Mouse (Mus musculus): ENCODE measurements around the gene Olfr1438-ps1.
"Not testable (repeated sequence)": the region's sequence is repeated elsewhere in the genome, so short reads cannot be mapped to it uniquely, and the experiment has no call there.

Gene Olfr1438-ps1

DNA sequence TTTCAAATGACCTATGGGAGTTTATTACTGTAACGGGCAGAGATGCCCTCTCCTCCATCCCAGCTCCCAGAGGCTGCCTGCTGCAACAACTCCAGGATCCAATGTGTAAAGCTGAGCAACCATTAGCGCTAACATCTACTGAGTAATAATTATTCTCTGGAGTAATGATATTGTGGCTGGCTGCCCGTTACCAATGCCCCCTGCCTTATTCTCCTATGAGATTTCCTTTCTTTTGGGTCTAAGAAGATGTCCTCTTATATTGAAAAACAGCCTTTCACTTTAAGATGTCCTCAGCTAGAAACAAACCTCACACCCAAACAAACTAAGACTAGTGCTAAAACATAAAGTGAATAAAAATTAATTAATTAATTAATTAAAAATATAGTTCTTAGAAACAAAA lies at the start of gene Olfr1438-ps1:
Olfr1438-ps1 (minus strand) TSS at position 101 of the 400 bp plus-strand sequence.
- no peak for DNase-seq (ENCODE audit: low spot score)

DNA sequence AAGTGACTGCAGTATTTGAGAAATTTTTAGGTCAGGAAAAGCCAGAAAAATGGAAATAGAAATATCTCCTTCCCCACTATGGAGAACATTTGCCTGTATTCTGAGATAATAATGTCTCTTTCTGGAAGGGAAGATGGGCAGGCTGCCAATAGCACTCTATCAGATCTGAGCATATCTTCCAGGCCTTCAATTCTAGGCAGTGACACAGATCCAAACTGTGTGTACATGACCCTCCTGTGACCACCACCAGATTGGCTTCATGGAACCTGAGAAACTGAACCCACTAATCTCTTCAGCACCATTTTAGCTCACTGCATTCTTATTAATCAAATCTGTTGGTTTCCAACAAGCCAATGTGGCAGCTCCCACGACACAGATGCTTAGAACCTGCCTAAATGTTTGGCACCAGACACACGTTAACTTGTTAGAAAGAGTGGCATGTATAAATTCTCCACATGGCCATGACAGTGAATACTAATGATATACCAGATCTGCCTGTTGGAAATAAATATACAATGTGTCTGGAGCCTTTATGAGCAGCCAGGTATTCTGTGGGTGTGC lies 38.8 kb upstream of the Olfr1438-ps1 start:
- DNase-seq (ENCODE audit: low spot score), result no peak

DNA sequence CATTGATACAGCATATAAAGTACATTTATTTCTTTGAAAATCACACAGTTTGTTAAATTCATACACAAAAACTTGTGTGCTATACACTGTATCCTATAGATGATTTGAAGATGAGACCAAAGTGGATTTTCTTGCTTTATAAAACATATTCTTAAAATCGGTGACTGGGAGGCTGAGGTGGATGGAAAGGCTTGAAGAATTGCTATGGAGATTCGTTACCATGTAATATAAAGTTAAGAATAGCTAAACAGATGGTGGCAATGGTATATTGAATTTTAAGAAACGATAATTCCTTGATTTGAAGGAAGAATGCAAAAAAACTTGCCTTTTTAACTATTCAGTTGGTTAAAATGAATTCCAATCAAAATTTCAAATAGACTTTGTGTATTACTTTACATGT lies 37.3 kb upstream of the Olfr1438-ps1 start:
- DNase-seq (ENCODE audit: low spot score), result no peak

DNA sequence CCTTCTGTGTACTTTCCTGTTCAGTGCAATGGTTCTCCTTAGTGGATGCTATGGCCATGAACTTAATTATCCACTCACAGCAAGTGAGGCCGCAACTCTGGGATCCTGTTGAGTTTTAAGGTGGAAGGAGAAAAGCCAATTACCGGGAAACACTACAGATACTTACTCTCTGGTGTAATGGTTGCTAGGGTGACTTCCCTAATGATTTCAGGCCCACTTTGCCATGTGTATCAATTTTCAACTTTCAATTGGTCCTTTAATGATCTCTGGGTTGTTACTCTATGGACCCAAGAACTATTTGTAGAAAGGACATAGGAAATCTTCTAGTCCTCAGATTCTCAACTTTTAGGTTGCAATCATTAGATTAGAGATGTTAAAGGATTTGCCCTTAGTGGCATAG lies 10.7 kb downstream of the Olfr1438-ps1 start, which contains the start of gene Olfr1437:
Olfr1437 (minus strand) TSS at position 101 of the 400 bp plus-strand sequence.
- no peak for DNase-seq (ENCODE audit: low spot score)

DNA sequence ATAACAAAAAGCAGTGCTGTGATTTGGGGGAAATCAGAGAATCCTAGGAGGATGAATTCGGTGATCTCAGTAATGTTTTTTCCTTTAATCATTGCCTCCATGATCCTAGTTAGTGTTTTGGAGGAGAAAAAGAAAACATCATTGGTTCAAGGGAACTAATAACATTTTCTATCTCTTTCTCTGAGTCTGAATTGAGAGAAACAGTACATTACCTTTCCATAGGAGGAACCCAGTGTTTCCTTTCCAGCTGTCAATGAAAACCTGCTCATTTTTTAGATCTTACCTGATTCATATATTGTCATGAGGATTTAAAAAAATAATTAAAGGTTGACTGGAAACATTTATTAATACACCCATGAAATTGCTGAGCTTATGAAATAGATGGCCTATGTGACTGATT lies 36.7 kb downstream of the Olfr1438-ps1 start, which contains the start of gene Olfr1436:
Olfr1436 (minus strand) TSS at position 101 of the 400 bp plus-strand sequence.
- not testable (repeated sequence) for DNase-seq (ENCODE audit: low spot score)

DNA sequence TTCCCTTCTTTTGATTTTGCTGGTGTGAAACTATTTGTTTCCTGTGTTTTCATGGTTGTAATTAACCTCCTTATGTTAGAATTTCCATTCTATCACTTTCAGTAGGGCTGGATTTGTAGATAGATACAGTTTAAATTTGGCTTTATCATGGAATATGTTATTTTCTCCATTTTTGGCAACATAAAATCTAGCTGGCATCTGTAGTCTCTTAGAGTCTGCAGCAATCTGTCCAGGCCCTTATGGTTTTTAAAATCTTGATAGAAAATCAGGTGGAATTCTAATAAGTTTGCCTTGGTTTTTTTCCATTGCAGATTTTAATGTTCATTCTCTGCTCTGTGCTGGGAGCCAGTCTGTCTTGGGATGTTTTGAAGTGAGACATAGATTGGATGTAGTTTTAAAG lies 42.7 kb downstream of the Olfr1438-ps1 start:
- no peak for DNase-seq (ENCODE audit: low spot score)

DNA sequence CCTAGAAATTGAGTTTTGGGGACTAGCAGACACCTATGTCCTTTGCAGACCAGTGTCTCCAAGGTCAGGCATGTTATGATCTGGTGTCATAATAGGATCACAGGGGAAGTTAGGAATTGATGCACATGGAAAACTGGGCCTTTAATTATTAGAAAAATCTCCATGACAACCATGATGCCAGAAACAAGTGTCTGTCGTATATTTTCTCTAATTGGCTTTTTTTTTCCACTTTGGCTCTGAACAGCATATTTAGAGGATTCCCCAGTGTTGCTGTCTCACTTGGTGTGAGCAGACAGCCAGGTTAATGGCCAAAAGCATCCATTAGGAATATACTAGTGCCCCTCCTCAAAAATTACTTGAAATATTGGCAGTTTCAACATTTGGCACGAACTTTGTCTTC lies 56.2 kb downstream of the Olfr1438-ps1 start, which contains the start of gene Olfr1434:
Olfr1434 (plus strand) TSS at position 301 of the 400 bp plus-strand sequence.
- DNase-seq (ENCODE audit: low spot score), result no peak
